ENCODE assay signal across 8 mouse cellular contexts in the genomic region with DNA sequence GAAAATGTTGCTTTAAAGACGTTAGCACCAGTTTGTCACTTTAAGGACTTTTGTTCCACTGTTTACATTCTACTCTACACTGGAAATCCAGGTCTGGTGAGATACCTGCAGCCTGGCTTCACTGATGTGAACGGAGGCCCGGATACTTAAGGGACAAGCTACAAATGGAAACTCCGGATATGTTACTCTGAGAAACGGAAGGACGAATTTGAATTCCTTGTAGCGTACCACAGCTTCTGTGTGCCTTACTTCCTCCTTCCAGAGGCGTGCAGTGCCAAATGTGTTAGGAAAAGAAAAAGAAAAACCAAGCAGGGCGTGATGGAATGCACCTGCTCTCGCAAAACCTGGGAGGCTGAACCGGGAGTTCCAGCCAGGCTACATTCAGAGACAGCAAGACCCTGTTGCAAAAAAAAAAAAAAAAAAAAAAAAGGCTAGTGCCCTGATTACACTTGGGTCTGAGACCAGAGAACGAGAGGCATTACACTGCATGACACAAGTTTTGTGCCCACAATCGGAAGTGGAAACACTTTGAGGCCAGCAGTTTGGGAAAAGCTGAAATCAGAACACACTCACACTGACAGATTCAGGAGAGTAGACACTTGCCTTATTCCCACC. TPM values are rescaled to one million over a fixed set of nuclear protein-coding genes. Genes with fewer than 3 reads are reported as not detected.
DNase-seq lines count a peak whose midpoint lies in the region; ATAC-seq lines count a peak whose summit lies in the region.

No protein-coding gene starts in this region.

- no peaks in the 10 kb centered on the region; the same call in 1 of the 2 replicates for H3K27me3 ChIP-seq in heart, embryonic 14.5 days (ENCODE audit: control insufficient read depth, insufficient read depth, low read length)

- no peaks in the 10 kb centered on the region for H3K36me3 ChIP-seq in heart, embryonic 14.5 days (ENCODE audit: control insufficient read depth, insufficient read depth, low read length)

- H3K4me2 ChIP-seq in heart, embryonic 14.5 days (ENCODE audit: low read length): peak overlapping the region; percentile 84

- no peak for ATAC-seq in heart, embryonic 14.5 days (ENCODE audit: insufficient number of reproducible peaks, insufficient read depth, low FRiP score, low read depth)
- 0 out of 2 replicates have a peak, but pooled peaks have one; percentile 18 for ATAC-seq in megakaryocyte-erythroid progenitor cell, adult 5-6 weeks (replicated peaks; ENCODE audit: low FRiP score, low TSS enrichment, poor library complexity, severe bottlenecking)

- peak; percentile 17 to 70 for DNase-seq in spleen, postnatal 4 days (ENCODE audit: low spot score in 2 of 2)
- DNase-seq in spleen, postnatal 14 days (ENCODE audit: low spot score in 2 of 2): no peak
- peak; percentile 46 to 54 for DNase-seq in kidney, postnatal 36 days
- no peak for DNase-seq in adrenal gland, postnatal 14 days
- no peak for DNase-seq in right cerebral cortex, postnatal 36 days (ENCODE audit: low spot score in 2 of 2)

- peak overlapping the region; percentile 74 for H3K9ac ChIP-seq in heart, embryonic 14.5 days (ENCODE audit: low read length)

- peak overlapping the region; percentile 65 for H3K27ac ChIP-seq in brown adipose tissue, adult 24 weeks (replicated peaks; ENCODE audit: low read depth, low read length)
- peak overlapping the region; percentile 19 to 43 for H3K27ac ChIP-seq in heart, embryonic 14.5 days (replicated peaks in 1 of 2; ENCODE audit: control insufficient read depth in 1 of 2, insufficient read depth in 1 of 2, low read depth in 2 of 2, low read length in 2 of 2)

- no peaks in the 10 kb centered on the region for H3K4me1 ChIP-seq in brown adipose tissue, adult 24 weeks (ENCODE audit: control insufficient read depth, insufficient read depth, insufficient read length, low read length)
- peaks cover 0 to 2% of the 10 kb centered on the region in 2 experiments; a peak in 1 of 4 replicates for H3K4me1 ChIP-seq in heart, embryonic 14.5 days (ENCODE audit: control insufficient read depth in 2 of 2, insufficient read depth in 2 of 2, low read length in 2 of 2)

- H3K4me3 ChIP-seq in brown adipose tissue, adult 24 weeks (ENCODE audit: insufficient read depth, low read depth, low read length): peak overlapping the region; percentile 85
- peak overlapping the region; percentile 60 to 78 for H3K4me3 ChIP-seq in heart, embryonic 14.5 days (ENCODE audit: control insufficient read depth in 1 of 2, insufficient read depth in 1 of 2, low read depth in 1 of 2, low read length in 2 of 2)

- no peaks in the 10 kb centered on the region for H3K9me3 ChIP-seq in heart, embryonic 14.5 days (ENCODE audit: control insufficient read depth, low read length)

- 12% methylated on average over 13 of the region's 13 CpGs for WGBS in heart, embryonic 14.5 days

RNA-seq across cellular contexts. Expression of a gene that starts 0.6 kb away (rescaled TPM):
- 10.8 and 18.1 TPM in 2 replicates for polyA plus RNA-seq in brown adipose tissue, adult 24 weeks (2012; ENCODE audit: insufficient read depth, insufficient read length, missing spikeins)
- 14.6 and 17.3 TPM in 2 replicates for polyA plus RNA-seq in heart, embryonic 14.5 days (2014; fragmentation: Nextera tagmentation; extraction: Ambion mirVana)
- total RNA-seq in megakaryocyte-erythroid progenitor cell, adult 5-6 weeks (2014; fragmentation: Nextera tagmentation): 28.4 and 38.5 TPM in 2 replicates
- total RNA-seq in megakaryocyte-erythroid progenitor cell, adult 5-6 weeks (2017): 17.4 and 34.9 TPM in 2 replicates
- total RNA-seq in adrenal gland, postnatal 14 days (2021): 16.9 and 18.6 TPM in 2 replicates

RNA-seq across cellular contexts. Expression of a gene that starts 24.9 kb away (rescaled TPM):
- 2.9 and 4.7 TPM in 2 replicates for polyA plus RNA-seq in brown adipose tissue, adult 24 weeks (2012; ENCODE audit: insufficient read depth, insufficient read length, missing spikeins)
- polyA plus RNA-seq in heart, embryonic 14.5 days (2014; fragmentation: Nextera tagmentation; extraction: Ambion mirVana): 5.4 and 6.8 TPM in 2 replicates
- total RNA-seq in megakaryocyte-erythroid progenitor cell, adult 5-6 weeks (2014; fragmentation: Nextera tagmentation): 5.7 and 6.0 TPM in 2 replicates
- 7.2 and 13.5 TPM in 2 replicates for total RNA-seq in megakaryocyte-erythroid progenitor cell, adult 5-6 weeks (2017)
- 9.6 and 10.3 TPM in 2 replicates for total RNA-seq in adrenal gland, postnatal 14 days (2021)

Comparison
In these comparisons a context has a peak if more than half of its experiments do, and no peak if none do; other contexts are left out.
1. DNase-seq: peak in spleen, postnatal 4 days (2 of 2) and kidney, postnatal 36 days (2 of 2); none in spleen, postnatal 14 days (0 of 2), adrenal gland, postnatal 14 days (single experiment) and right cerebral cortex, postnatal 36 days (0 of 2).